Mouse (Mus musculus) cerebellum, postnatal 14 days (tissue): Measurements from ENCODE around the gene Med12l.

Experiments
- DNase-seq, 2 experiments: peaks; one replicate each; pipeline ENCODE4 v3.0.0; 2021; ENCODE audit warnings: mixed read lengths in 2 of 2

Med12l gene

DNA sequence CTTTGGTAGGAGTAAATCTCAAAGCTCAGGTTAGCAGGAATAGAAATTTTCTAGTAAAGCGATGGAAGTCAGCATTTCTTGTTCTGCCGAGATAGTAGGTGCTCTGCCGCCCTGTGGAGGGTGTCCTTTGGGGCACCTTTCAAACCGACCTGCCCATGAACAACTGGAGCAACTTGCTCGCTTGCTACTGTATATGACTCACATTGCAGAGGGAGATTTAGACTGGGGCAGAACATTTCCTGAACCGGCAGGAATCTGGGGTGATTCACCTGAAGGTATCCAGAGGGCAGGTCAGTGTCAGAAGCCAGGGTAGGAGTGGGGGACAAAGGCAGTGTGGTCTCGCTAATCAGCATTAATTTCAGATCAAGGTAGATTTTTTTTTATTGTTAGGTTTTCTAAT, 189.3 kb downstream of the Med12l start, which contains the start of gene Gpr87:
Gpr87 (minus strand) TSS at position 167 of the 400 bp plus-strand sequence.
- DNase-seq, result no peak

GRCm38 (mm10) chr3:59197329-59197948, 191.8 kb downstream of the Med12l start:
- peak; percentile 30 to 35 for DNase-seq

DNA sequence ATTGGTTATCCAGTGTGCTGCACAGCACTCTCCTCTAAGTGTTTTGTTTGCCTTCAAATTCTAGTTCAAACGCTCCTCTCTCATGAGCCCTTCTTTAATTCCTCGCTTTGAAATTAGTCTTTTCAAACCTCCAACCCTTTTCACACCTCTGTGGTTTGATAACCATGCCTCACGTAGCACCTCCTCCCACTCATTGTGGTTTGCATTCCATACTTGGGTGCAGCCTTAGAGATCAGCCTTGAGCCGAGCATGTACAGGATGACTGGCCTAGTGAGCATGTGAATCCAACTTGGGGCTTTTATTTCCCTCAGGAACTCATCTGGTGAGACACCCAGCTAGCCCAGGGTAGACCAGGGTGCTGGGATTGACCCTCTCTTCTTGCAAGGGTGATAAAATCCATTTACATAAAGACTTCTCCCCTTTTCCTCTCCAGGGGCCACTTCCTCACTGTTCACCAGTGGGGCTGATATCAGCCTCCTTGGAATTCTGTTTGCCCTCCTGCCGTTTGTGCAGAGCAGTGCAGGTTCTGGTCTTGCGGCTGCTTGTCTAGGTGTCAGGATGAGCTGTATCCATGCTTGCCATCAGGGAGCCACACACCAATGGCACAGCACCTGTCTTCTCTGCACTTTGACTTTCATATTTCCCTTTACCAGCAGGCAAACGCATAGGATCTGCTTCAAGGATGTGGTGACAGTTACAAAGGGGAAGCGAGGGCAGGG, 198.3 kb downstream of the Med12l start:
- no peak for DNase-seq

GRCm38 (mm10) chr3:59204719-59205503, 199.3 kb downstream of the Med12l start:
- DNase-seq, result no peak

GRCm38 (mm10) chr3:59205941-59206340, 200.3 kb downstream of the Med12l start:
- DNase-seq, result no peak

- peak; percentile 71 to 85 for DNase-seq
Measured at GRCm38 (mm10) chr3:59208650-59209548, 203.3 kb downstream of the Med12l start.

DNA sequence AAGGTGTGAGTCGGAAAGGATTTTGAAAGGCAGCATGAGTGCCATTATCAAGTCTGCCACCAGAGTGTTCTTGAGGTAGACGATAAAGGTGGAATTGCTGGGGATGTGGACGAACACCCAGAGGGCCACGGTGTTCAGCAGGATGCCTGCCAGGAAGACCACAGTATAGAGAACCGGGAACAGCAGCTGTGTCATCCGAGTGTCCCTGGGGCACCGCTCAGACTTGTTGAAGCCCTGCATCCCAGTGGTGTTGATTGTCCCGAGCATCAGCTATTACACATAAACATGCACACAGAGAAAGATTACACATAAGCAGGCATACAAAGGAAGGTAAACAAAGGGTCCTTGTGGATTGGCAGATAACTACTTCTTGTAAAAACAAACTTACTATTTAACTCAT, 204.5 kb downstream of the Med12l start:
- DNase-seq, result no peak

GRCm38 (mm10) chr3:59210727-59211126, 205.1 kb downstream of the Med12l start, which contains the start of gene P2ry13:
Gene P2ry13 (minus strand): TSS chr3:59210882.
- DNase-seq, result no peak

DNA sequence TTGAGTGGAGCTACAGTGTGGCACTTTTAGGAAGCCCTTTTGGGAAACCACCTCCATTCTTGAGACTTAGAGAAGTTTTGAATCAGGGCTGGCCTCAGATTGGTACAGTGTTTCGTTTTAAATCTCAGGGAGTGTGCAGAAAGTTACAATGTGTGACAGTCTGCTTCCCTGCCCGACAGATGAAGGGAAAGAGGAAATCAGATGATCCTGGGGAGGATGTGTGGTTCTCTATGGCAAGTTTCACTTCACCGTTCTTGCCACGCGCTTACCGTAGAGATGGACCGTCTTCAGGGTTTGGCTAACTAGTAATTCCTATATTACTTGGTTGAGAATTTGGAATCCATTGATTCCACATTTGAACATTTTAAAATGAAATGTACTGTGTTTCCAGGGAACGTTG, 206.2 kb downstream of the Med12l start:
- DNase-seq, result no peak

- no peak for DNase-seq
Measured at GRCm38 (mm10) chr3:59212404-59212803, 206.8 kb downstream of the Med12l start.

DNA sequence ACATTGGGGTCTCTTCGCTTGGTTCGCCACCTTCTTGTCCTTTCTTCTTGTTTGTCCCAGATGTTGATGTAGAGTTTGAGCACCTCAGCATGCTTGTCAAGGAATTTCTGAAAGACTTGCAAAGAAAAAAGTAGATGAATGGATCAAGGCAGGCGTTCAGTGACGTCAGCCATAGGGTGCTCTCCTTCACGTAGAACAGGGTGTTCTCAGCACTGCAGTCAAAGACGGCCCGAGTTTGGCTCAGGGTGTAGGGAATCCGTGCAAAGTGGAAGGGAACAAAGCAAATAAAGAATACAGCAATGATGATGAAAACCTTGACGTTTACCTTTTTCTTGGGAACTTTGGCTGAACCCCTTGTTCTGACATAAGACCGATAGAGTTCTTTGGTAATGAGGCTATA, 211.6 kb downstream of the Med12l start:
- DNase-seq, result no peak

- DNase-seq, result no peak
Measured at GRCm38 (mm10) chr3:59219326-59219725, 213.7 kb downstream of the Med12l start.

DNA sequence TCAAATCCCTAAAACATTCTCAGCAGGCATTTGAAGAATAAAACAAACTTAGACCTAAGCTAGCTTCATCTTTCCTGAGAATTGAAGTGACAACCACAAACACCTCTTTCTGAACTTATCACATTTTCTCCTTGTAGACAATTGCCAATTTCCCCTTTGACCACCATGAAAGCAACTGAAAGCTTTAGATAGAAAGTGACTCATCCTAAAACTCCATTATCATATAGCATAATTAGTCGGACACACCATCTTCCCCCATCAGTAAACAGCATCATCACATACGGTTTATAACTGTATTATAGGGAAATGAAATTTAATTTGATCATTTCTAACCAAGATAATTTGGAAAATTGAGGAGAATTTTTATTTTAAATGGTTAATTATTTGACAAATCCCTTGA, 216.7 kb downstream of the Med12l start:
- no peak for DNase-seq

DNA sequence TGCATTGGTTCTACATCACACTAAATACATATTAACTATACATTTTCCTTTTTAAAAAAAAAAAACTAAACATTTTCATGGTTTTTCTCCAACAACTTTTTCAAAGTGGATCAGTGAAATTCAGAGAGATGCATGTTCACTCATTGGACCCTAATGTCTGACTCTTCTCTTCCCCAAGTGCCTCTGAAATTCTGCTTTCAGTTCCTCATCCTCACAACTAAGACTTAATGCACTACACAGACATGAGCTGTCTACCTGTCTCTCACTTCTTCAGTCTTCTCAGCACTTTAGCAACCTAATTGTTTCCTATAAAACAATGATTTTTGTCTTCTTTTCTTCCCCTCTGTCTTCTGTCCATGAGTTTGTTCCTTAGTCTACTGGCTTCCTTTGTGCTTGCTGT, 219.8 kb downstream of the Med12l start:
- DNase-seq, result no peak

DNA sequence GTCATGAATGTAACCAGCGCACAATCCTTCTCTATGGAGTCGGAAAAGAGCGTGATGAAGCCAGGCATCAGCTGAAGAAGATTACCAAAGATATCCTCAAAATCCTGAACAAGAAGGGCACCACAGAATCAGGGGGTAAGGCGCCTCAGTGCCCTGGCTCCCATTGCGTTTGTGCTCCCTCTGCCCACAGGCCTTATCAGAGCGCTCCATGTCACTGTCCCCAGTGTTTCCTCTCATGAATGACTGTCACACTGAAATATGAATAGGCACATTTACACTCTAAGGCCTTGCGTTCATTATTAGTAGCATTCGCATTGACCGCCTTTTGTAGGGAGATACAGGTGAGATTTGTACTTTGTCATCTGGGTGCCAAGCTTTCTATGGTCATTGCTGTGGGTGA, 222.1 kb downstream of the Med12l start:
- no peak for DNase-seq

GRCm38 (mm10) chr3:59228730-59229551, 223.3 kb downstream of the Med12l start:
- DNase-seq, result no peak

DNA sequence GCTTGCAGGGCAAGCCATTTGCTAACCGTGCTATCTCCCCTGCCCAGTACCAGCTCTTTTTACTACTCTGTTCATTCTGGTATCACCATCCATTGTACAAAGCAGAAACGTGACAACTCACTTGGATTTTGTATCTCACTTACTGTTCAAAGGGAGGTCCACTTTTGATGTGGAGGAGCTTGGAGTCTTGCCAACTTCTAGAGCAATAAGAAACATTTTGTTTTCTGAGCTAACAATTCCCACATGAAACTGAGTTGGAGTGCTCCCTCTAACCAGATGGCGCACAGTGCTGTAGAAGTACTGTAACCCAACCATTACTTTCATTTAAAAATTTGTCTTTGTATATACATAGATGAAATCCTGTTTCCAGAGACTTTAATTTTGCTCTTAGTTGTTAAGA, 225.3 kb downstream of the Med12l start:
- DNase-seq, result no peak

GRCm38 (mm10) chr3:59234878-59235277, 229.3 kb downstream of the Med12l start:
- no peak for DNase-seq

- DNase-seq, result peak; percentile 44 to 49
Measured at GRCm38 (mm10) chr3:59243384-59243783, 237.8 kb downstream of the Med12l start.

- DNase-seq, result no peak
Measured at GRCm38 (mm10) chr3:59248031-59248430, 242.4 kb downstream of the Med12l start.

GRCm38 (mm10) chr3:59250454-59250853, 244.8 kb downstream of the Med12l start:
- no peak for DNase-seq
